Mouse (Mus musculus) spleen, postnatal 10 days (tissue): Measurements from ENCODE around the gene Nek1.
A peak's percentile ranks its signal among the peaks of the same experiment; 100 is the strongest.
"Not testable (repeated sequence)": the region's sequence is repeated elsewhere in the genome, so short reads cannot be mapped to it uniquely, and the experiment has no call there.

Experiments used
- DNase-seq, 2 experiments: peaks; one replicate each; pipeline ENCODE4 v3.0.0; 2021 to 2022; ENCODE audit warnings: low spot score in 2 of 2

Nek1 gene

GRCm38 (mm10) chr8:60984260-60985010 is 8.6 kb upstream of the Nek1 start:
- DNase-seq, result not testable (repeated sequence)

GRCm38 (mm10) chr8:60992561-60992909 is 460 bp upstream of the Nek1 start:
- DNase-seq, result no peak

- no peak for DNase-seq
These were observed 618 bp downstream of the Nek1 start for GRCm38 (mm10) chr8:60993639-60993986.

- DNase-seq, result no peak
These were observed 3.5 kb downstream of the Nek1 start for GRCm38 (mm10) chr8:60996468-60996867.

GRCm38 (mm10) chr8:61041951-61042350 is 49.0 kb downstream of the Nek1 start:
- peak; percentile 21 to 73 for DNase-seq

- DNase-seq, result no peak
These were observed 50.9 kb downstream of the Nek1 start for GRCm38 (mm10) chr8:61043874-61044273.

- DNase-seq, result no peak
These were observed 53.8 kb downstream of the Nek1 start for GRCm38 (mm10) chr8:61046816-61047215.

GRCm38 (mm10) chr8:61053017-61053416 is 60.0 kb downstream of the Nek1 start:
- no peak for DNase-seq

GRCm38 (mm10) chr8:61054313-61054712 is 61.3 kb downstream of the Nek1 start:
- DNase-seq, result no peak

- no peak for DNase-seq
These were observed 64.0 kb downstream of the Nek1 start for GRCm38 (mm10) chr8:61056997-61057396.

GRCm38 (mm10) chr8:61059143-61059542 is 66.1 kb downstream of the Nek1 start:
- DNase-seq, result no peak

- DNase-seq, result no peak
These were observed 67.4 kb downstream of the Nek1 start for GRCm38 (mm10) chr8:61060412-61060811.

GRCm38 (mm10) chr8:61075059-61075458 is 82.1 kb downstream of the Nek1 start:
- DNase-seq, result no peak

- no peak for DNase-seq
These were observed 117.5 kb downstream of the Nek1 start for GRCm38 (mm10) chr8:61110496-61110895.

GRCm38 (mm10) chr8:61111940-61112339 is 118.9 kb downstream of the Nek1 start:
- DNase-seq, result no peak

GRCm38 (mm10) chr8:61121631-61122030 is 128.6 kb downstream of the Nek1 start:
- no peak for DNase-seq

GRCm38 (mm10) chr8:61127299-61127861 is 134.4 kb downstream of the Nek1 start:
- DNase-seq, result no peak

- no peak for DNase-seq
These were observed 139.7 kb downstream of the Nek1 start for GRCm38 (mm10) chr8:61132561-61133134.

- no peak for DNase-seq
These were observed 148.9 kb downstream of the Nek1 start for GRCm38 (mm10) chr8:61141869-61142268.

- DNase-seq, result no peak
These were observed 149.3 kb downstream of the Nek1 start for GRCm38 (mm10) chr8:61142302-61142701.

GRCm38 (mm10) chr8:61142845-61143244 is 149.8 kb downstream of the Nek1 start:
- no peak for DNase-seq

GRCm38 (mm10) chr8:61148728-61149127 is 155.7 kb downstream of the Nek1 start:
- DNase-seq, result no peak

- no peak for DNase-seq
These were observed 157.6 kb downstream of the Nek1 start for GRCm38 (mm10) chr8:61150596-61150995.
